Mouse (Mus musculus): ENCODE data around the gene Mturn.
A peak's percentile ranks its signal among the peaks of the same experiment; 100 is the strongest.

The Mturn gene

DNA sequence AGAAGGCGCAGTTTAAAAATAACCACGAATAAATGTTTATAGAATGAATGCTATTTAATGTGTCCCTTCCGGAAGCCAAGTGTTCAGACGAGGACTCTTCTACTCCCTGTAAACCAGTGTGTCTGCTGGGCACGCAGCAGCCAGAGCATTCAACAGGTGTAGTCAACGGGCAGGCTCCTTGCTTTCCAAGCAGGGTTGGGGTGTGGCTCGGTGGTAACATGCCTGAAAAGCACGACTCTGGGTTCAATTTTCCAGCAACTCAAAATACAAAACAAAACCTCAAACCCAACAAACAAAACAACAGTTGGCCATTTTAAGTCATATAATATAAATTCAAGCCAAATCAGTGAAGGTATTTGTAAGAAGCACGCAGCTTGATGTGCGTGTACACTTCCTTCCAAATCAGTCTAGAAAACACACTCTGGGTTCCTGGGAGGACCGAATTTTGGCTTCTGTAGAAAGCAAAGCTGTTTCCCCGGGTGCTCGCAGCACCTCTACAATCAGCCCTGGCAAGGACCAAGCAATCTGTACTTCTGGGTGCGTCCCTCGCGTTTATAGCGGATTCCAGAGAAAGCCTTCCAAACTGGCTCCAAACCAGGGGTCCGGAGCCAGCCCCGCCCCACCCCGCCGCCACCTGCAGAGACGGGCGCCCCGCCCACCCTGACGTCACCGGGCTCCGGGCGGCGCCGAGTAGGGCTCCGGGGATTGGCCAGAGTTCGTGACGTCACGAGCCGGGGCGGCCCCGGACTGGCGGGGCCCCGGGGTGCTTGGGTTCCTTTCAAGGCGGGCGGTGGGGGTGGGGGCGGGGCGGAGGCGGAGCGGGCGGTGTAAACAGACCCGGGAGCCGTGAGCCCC, at the start of gene Mturn:
Gene Mturn (plus strand): TSS at position 734 of the 855 bp plus-strand sequence.
- DNase-seq (ENCODE audit: low spot score): peak; percentile 94

- no peak for DNase-seq (ENCODE audit: low spot score)
These were observed 41.5 kb upstream of the Mturn start for GRCm38 (mm10) chr6:54639877-54640276.

DNA sequence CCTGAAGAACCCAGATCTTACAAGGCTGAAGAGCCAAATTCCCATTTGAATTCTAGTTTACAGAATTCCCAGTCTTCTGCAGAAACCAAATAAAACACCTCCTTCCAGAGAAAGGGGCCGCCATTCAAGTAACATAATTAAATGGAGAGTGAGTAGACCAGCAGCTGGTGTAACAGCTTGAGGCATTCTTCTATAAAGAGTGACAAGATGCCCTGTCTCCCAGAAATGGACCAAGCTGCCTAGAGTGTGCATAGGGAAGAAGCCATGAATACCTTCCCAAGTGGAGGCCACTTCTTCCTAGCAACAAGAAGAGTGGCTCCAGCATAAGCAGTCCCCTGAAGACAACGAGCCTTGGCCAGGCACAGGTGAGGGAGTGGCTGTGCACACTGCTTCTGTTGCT, 39.5 kb upstream of the Mturn start:
- no peak for DNase-seq (ENCODE audit: low spot score)

- no peak for DNase-seq (ENCODE audit: low spot score)
These were observed 38.2 kb upstream of the Mturn start for GRCm38 (mm10) chr6:54643181-54643580.

- no peak for DNase-seq (ENCODE audit: low spot score)
These were observed 25.8 kb upstream of the Mturn start for GRCm38 (mm10) chr6:54655471-54656095.

GRCm38 (mm10) chr6:54657861-54658260, 23.6 kb upstream of the Mturn start:
- DNase-seq (ENCODE audit: low spot score): no peak

GRCm38 (mm10) chr6:54669868-54670267, 11.6 kb upstream of the Mturn start:
- DNase-seq (ENCODE audit: low spot score): no peak

- DNase-seq (ENCODE audit: low spot score): no peak
These were observed 8.5 kb upstream of the Mturn start for GRCm38 (mm10) chr6:54672901-54673300.

DNA sequence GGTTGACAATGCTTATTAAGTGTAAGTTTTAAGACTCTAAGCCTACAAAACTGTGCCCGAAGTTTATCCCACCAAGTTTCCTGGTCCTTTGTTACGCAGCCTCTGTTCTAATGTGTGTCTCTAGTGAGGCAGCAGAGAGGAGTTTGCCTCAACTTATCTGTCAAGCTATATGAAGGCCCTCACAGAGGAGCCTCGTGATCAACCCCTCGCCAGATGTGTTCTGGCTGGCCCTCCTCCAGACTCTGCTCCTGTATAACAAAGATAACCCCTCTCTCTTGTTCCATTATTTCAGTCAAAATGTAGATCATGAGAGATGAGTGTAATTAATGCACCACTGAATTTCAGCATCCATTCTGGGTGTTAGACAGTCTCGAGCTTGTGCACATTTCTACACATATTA, 1.7 kb upstream of the Mturn start:
- DNase-seq (ENCODE audit: low spot score): no peak

DNA sequence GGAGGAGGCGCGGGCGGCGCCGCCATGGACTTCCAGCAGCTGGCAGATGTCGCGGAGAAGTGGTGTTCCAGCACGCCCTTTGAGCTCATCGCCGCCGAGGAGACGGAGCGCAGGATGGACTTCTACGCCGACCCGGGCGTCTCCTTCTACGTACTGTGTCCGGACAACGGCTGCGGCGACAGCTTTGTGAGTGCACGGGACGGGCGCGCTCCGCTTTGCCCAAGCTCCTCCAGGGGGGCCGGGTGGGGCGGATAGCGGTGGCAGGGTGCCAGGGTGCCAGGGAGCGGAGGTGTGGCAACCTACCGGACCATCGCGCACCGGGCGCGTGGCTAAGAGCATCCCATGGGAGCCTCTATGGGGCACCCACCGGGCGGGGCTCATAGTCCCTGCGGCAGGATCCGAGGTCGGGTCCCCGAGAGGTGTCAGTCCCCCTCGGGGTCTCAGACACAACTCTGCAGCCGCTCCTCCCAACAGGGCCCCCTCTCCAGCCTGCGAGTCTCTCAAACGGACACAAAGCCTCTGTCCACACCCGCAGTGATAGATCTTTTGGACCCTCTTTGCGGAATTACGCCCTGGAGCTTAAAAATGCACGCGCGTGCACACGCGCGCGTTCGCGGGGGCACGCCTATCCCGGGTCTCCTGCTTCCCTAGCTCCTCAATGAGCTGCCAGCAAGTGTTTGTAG, 463 bp downstream of the Mturn start:
- DNase-seq (ENCODE audit: low spot score): no peak

GRCm38 (mm10) chr6:54684085-54684484, 2.7 kb downstream of the Mturn start:
- DNase-seq (ENCODE audit: low spot score): no peak

DNA sequence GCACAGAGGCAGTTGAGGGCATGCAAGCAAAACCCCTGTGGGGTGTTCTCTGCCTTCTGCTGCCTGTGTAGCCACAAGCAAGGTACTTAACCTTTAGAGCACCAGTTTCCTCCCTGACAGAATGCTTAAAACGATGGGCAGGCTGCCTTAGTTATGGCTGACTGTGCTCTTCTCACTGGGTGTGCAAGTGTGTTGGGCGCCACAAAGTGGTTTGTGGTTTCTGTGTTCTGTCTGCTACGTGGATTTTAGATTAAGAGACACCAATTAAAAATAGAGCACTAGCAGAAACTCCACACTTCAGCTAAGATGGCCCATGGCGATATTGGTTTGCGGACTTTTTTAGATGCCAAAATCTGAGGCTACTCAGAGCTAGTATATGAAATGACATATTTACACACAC, 3.7 kb downstream of the Mturn start:
- DNase-seq (ENCODE audit: low spot score): no peak

DNA sequence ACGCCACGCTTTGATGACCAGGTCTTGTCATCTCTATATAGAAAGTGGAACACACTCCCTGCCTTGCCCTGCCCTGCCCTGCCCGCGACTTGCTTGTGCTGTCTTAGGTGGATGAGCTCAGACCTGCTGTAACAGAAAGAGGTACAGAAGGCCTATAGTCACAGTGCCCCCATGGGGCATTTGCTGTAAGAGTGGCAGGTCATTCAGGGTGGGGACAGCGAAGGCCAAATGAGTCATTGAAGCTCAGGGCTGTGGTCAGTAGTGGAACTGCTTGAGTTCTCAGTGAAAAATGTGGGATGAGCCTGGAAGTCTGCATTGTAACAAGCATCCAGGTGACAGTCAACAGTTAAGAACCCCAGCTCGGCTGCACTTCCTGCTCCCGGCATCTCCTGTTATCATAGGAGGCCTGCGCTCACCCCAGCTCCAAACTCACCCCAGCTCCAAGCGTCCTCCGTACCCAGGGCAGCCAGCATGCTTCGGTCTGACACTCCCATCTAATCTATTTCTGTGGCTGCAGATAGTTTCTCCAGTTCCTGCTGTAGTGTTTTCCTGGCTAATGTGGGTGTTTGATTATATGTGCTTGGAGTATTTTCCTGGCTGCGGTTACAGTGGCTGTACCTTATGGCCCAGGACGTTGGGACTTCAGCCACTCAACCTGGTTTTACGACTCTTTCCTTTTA, 4.4 kb downstream of the Mturn start:
- no peak for DNase-seq (ENCODE audit: low spot score)

DNA sequence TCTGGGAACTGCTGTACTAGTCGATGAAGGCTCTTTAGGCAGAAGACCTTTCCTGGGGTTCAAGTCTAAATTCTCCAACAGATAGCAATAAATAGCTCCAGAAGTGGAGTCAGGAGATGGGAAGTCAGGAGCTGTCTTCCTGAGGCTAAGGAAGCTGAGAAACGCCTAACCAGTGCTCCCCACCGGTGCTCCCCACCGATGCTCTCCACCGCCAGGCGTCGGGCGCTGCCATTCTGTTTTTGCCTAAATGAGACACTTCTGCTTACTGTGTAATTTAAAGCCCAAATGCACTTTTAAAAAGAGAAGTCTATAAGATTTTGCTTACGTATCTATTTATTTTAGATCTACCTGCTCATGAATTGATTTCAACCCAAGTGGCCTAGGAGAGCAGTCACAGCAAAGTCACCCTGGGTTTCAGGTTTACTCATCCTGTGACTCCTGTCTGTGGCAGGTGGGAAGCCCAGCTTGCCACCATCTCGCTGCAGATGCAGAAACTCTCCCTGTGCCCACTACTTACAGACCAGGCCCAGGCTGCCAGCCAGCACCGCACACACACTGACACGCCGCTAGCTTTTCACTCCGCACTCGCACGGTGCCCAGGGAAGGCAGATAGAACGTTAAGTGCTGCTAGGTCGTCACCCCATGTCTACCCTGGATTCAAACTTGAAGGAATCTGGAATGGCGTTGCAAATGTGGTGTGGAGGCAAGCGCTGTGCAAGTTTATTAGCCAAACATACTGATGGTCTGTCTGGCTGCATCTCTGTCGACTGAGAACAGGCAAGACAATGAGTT, 5.7 kb downstream of the Mturn start:
- no peak for DNase-seq (ENCODE audit: low spot score)

- no peak for DNase-seq (ENCODE audit: low spot score)
These were observed 7.3 kb downstream of the Mturn start for GRCm38 (mm10) chr6:54688467-54689323.

- no peak for DNase-seq (ENCODE audit: low spot score)
These were observed 8.3 kb downstream of the Mturn start for GRCm38 (mm10) chr6:54689686-54690085.

DNA sequence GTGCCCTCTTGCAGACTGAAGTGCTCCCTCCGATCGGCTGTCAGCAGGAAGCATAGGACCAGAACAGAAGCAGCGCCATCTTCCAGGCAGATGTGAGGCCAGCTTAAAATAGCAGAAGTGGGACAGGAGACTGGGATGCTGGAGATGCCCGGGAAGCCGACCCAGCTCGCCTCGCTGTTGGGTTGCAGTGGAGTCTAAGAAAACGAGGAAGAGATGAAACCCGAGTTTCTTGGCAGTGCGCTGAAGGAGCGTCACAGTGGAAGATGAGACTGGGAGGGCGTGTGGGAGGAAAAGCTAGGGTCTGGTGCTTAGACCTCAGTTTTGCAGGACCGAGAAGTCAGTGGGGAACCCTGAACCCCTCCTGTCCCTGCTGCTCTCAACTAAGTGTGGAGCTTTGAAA, 9.4 kb downstream of the Mturn start:
- DNase-seq (ENCODE audit: low spot score): no peak

- DNase-seq (ENCODE audit: low spot score): no peak
These were observed 10.1 kb downstream of the Mturn start for GRCm38 (mm10) chr6:54691368-54692116.

DNA sequence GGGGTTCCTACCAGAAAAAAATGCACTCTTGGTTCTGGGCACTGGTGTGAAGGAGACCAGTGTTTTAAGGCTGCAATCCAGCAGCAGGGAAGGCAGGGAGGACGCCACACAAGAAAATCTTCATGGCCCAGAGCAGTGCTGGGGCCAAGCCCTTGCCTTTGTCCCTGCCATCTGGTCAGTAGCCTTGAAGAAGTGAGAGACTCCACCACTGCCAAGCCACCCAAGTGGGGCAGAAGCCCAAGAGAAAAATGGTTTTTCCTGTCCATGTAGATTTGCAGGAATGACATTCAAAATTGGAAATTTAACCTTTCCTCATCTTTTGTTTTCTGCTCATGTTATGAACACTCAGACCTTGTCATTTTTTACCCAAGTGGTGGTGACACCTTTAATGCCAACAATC, 10.8 kb downstream of the Mturn start:
- DNase-seq (ENCODE audit: low spot score): no peak

DNA sequence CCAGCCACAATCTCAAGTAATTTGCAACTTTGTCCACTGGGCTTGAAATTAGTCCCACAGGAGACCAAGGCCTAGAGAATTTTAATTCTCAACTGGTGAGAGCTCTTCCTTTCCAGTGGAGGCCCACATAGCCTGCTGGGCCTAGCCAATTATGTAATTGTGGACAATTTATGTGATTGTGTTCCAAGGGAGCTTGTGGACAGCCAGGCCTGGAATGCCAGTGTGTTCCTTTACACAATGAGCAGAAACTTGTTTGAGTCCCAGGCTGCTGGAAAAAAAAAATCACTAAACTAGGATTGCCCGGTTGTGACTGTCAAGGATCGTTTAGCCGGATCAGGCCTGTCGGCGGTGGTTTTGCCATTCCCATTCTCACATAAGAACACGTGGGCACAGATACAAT, 11.9 kb downstream of the Mturn start:
- no peak for DNase-seq (ENCODE audit: low spot score)
